Mouse (Mus musculus): Measurements from ENCODE around the gene Esrrg. TPM values are rescaled to one million over a fixed set of nuclear protein-coding genes. Genes with fewer than 3 reads are reported as not detected.

The Esrrg gene
- total and polyA plus RNA-seq, 2 experiments from 2014 or later: 28.0 to 41.6 TPM

GRCm38 (mm10) chr1:187722016-187722415 is 113.4 kb downstream of the Esrrg start:
- no peak overlapping the region for H3K4me3 ChIP-seq (ENCODE audit: low read length)
- no peak for TF ChIP-seq CTCF (IDR thresholded peaks at IDR 0.05; ENCODE audit: low read depth)
- ATAC-seq (no peak), DNase-seq (ENCODE audit: low spot score) (no peak)
- no peak overlapping the region for H3K27ac ChIP-seq
- H3K27me3 ChIP-seq (ENCODE audit: insufficient read depth, low read length): no peaks in the 10 kb centered on the region
- H3K4me1 ChIP-seq (ENCODE audit: insufficient read depth, low read length): no peaks in the 10 kb centered on the region
- WGBS: 42% methylated on average over 9 of the region's 9 CpGs
- no peak overlapping the region for H3K9ac ChIP-seq (replicated peaks; ENCODE audit: low read length)
- no peaks in the 10 kb centered on the region for H3K9me3 ChIP-seq (ENCODE audit: low read length)
- no peak overlapping the region for H3K4me2 ChIP-seq (ENCODE audit: low read depth, low read length)
- H3K36me3 ChIP-seq (ENCODE audit: insufficient read depth, low read length): no peaks in the 10 kb centered on the region

- no peak overlapping the region for H3K4me2 ChIP-seq (ENCODE audit: low read depth, low read length)
- ATAC-seq: no peak
- TF ChIP-seq CTCF (IDR thresholded peaks at IDR 0.05; ENCODE audit: low read depth): no peak
- H3K4me3 ChIP-seq (ENCODE audit: low read length): no peak overlapping the region
- DNase-seq (ENCODE audit: low spot score): no peak
- no peak overlapping the region for H3K9ac ChIP-seq (replicated peaks; ENCODE audit: low read length)
- H3K36me3 ChIP-seq (ENCODE audit: insufficient read depth, low read length): no peaks in the 10 kb centered on the region
- WGBS: 40% methylated on average over 1 of the region's 1 CpGs
- no peaks in the 10 kb centered on the region for H3K27me3 ChIP-seq (ENCODE audit: insufficient read depth, low read length)
- H3K9me3 ChIP-seq (ENCODE audit: low read length): no peaks in the 10 kb centered on the region
- H3K4me1 ChIP-seq (ENCODE audit: insufficient read depth, low read length): no peaks in the 10 kb centered on the region
- no peak overlapping the region for H3K27ac ChIP-seq
These were observed 116.1 kb downstream of the Esrrg start for GRCm38 (mm10) chr1:187724651-187725050.

- no peak overlapping the region for H3K9ac ChIP-seq (replicated peaks; ENCODE audit: low read length)
- no peaks in the 10 kb centered on the region for H3K36me3 ChIP-seq (ENCODE audit: insufficient read depth, low read length)
- H3K9me3 ChIP-seq (ENCODE audit: low read length): no peaks in the 10 kb centered on the region
- H3K4me3 ChIP-seq (ENCODE audit: low read length): no peak overlapping the region
- no peak for DNase-seq (ENCODE audit: low spot score)
- no peak for ATAC-seq
- TF ChIP-seq CTCF (IDR thresholded peaks at IDR 0.05; ENCODE audit: low read depth): no peak
- H3K4me1 ChIP-seq (ENCODE audit: insufficient read depth, low read length): no peaks in the 10 kb centered on the region
- H3K27ac ChIP-seq: no peak overlapping the region
- no peak overlapping the region for H3K4me2 ChIP-seq (ENCODE audit: low read depth, low read length)
- WGBS: 88% methylated on average over 1 of the region's 1 CpGs
- no peaks in the 10 kb centered on the region for H3K27me3 ChIP-seq (ENCODE audit: insufficient read depth, low read length)
These were observed 116.8 kb downstream of the Esrrg start for GRCm38 (mm10) chr1:187725351-187725750.

GRCm38 (mm10) chr1:187731171-187731570 is 122.6 kb downstream of the Esrrg start:
- no peaks in the 10 kb centered on the region for H3K4me1 ChIP-seq (ENCODE audit: insufficient read depth, low read length)
- TF ChIP-seq CTCF (IDR thresholded peaks at IDR 0.05; ENCODE audit: low read depth): no peak
- no peak overlapping the region for H3K4me3 ChIP-seq (ENCODE audit: low read length)
- ATAC-seq: no peak
- DNase-seq (ENCODE audit: low spot score): no peak
- 95% methylated on average over 4 of the region's 4 CpGs for WGBS
- H3K27me3 ChIP-seq (ENCODE audit: insufficient read depth, low read length): no peaks in the 10 kb centered on the region
- H3K36me3 ChIP-seq (ENCODE audit: insufficient read depth, low read length): no peaks in the 10 kb centered on the region
- H3K27ac ChIP-seq: no peak overlapping the region
- no peaks in the 10 kb centered on the region for H3K9me3 ChIP-seq (ENCODE audit: low read length)
- no peak overlapping the region for H3K9ac ChIP-seq (replicated peaks; ENCODE audit: low read length)
- no peak overlapping the region for H3K4me2 ChIP-seq (ENCODE audit: low read depth, low read length)

GRCm38 (mm10) chr1:187736507-187736906 is 127.9 kb downstream of the Esrrg start:
- H3K9me3 ChIP-seq (ENCODE audit: low read length): no peaks in the 10 kb centered on the region
- H3K4me3 ChIP-seq (ENCODE audit: low read length): no peak overlapping the region
- no peaks in the 10 kb centered on the region for H3K4me1 ChIP-seq (ENCODE audit: insufficient read depth, low read length)
- WGBS: 56% methylated on average over 14 of the region's 14 CpGs
- H3K36me3 ChIP-seq (ENCODE audit: insufficient read depth, low read length): no peaks in the 10 kb centered on the region
- ATAC-seq (no peak), DNase-seq (ENCODE audit: low spot score) (no peak)
- H3K4me2 ChIP-seq (ENCODE audit: low read depth, low read length): no peak overlapping the region
- TF ChIP-seq CTCF (IDR thresholded peaks at IDR 0.05; ENCODE audit: low read depth): no peak
- H3K27me3 ChIP-seq (ENCODE audit: insufficient read depth, low read length): no peaks in the 10 kb centered on the region
- no peak overlapping the region for H3K27ac ChIP-seq
- H3K9ac ChIP-seq (replicated peaks; ENCODE audit: low read length): no peak overlapping the region

GRCm38 (mm10) chr1:187737296-187737695 is 128.7 kb downstream of the Esrrg start:
- ATAC-seq (no peak), DNase-seq (ENCODE audit: low spot score) (no peak)
- H3K4me1 ChIP-seq (ENCODE audit: insufficient read depth, low read length): no peaks in the 10 kb centered on the region
- H3K27me3 ChIP-seq (ENCODE audit: insufficient read depth, low read length): no peaks in the 10 kb centered on the region
- H3K9ac ChIP-seq (replicated peaks; ENCODE audit: low read length): no peak overlapping the region
- H3K9me3 ChIP-seq (ENCODE audit: low read length): no peaks in the 10 kb centered on the region
- H3K27ac ChIP-seq: no peak overlapping the region
- no peak overlapping the region for H3K4me2 ChIP-seq (ENCODE audit: low read depth, low read length)
- WGBS: 93% methylated on average over 7 of the region's 7 CpGs
- no peak overlapping the region for H3K4me3 ChIP-seq (ENCODE audit: low read length)
- no peaks in the 10 kb centered on the region for H3K36me3 ChIP-seq (ENCODE audit: insufficient read depth, low read length)
- TF ChIP-seq CTCF (IDR thresholded peaks at IDR 0.05; ENCODE audit: low read depth): no peak

GRCm38 (mm10) chr1:187740531-187740930 is 131.9 kb downstream of the Esrrg start:
- no peaks in the 10 kb centered on the region for H3K36me3 ChIP-seq (ENCODE audit: insufficient read depth, low read length)
- no peaks in the 10 kb centered on the region for H3K9me3 ChIP-seq (ENCODE audit: low read length)
- no peak overlapping the region for H3K9ac ChIP-seq (replicated peaks; ENCODE audit: low read length)
- no peak for ATAC-seq
- no peak overlapping the region for H3K4me2 ChIP-seq (ENCODE audit: low read depth, low read length)
- H3K4me1 ChIP-seq (ENCODE audit: insufficient read depth, low read length): no peaks in the 10 kb centered on the region
- no peak for TF ChIP-seq CTCF (IDR thresholded peaks at IDR 0.05; ENCODE audit: low read depth)
- DNase-seq (ENCODE audit: low spot score): no peak
- no peak overlapping the region for H3K27ac ChIP-seq
- H3K27me3 ChIP-seq (ENCODE audit: insufficient read depth, low read length): no peaks in the 10 kb centered on the region
- H3K4me3 ChIP-seq (ENCODE audit: low read length): no peak overlapping the region
- WGBS: 84% methylated on average over 12 of the region's 12 CpGs
